Mouse (Mus musculus): ENCODE results near the gene Eftud2. TPM values are rescaled to one million over a fixed set of nuclear protein-coding genes. Genes with fewer than 3 reads are reported as not detected.

The Eftud2 gene
- polyA plus RNA-seq (2012; fragmentation: generic; extraction: Trizol) = 100 to 1,000 TPM; 148 to 318 TPM

DNA sequence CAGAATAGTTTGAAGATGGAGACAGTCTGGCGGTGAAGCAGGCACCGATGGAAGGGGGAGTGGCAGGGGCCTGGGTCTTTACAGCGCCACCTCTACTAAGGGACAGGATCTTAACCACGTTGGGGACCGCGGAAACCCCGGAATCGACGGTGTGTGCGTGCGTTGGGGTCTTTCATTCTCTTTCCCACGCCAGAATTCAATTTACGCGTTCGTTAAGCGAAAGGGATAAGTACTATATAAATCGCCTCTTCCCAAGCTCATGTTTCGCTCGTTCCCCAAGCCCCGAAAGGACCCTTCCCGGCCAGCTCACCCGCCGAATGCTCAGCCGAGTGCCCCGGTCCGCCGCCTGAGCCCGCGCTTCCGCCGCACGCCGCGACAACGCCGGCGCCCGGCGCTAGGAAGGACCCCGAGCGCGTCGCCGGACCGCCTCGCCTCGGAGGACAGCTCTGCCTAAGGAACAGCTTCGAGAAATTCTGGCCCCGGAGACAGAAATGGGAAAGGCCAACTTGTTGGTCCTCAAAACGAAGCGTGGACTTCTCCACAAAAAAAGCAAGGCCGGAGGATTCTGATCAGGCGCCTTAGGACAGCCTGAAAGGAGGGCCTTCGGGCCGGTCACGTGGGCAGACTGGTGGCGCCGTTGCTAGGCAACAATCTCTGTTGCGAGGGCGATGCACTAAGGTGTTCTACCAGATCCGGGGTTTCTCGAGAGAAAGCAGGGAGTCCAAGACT, at the start of gene Eftud2, which contains the start of gene Ccdc103:
Gene Eftud2, minus strand, starts transcription at position 401 of the 729 bp plus-strand sequence.
Gene Ccdc103, plus strand, starts transcription at position 620 of the 729 bp plus-strand sequence.

DNA sequence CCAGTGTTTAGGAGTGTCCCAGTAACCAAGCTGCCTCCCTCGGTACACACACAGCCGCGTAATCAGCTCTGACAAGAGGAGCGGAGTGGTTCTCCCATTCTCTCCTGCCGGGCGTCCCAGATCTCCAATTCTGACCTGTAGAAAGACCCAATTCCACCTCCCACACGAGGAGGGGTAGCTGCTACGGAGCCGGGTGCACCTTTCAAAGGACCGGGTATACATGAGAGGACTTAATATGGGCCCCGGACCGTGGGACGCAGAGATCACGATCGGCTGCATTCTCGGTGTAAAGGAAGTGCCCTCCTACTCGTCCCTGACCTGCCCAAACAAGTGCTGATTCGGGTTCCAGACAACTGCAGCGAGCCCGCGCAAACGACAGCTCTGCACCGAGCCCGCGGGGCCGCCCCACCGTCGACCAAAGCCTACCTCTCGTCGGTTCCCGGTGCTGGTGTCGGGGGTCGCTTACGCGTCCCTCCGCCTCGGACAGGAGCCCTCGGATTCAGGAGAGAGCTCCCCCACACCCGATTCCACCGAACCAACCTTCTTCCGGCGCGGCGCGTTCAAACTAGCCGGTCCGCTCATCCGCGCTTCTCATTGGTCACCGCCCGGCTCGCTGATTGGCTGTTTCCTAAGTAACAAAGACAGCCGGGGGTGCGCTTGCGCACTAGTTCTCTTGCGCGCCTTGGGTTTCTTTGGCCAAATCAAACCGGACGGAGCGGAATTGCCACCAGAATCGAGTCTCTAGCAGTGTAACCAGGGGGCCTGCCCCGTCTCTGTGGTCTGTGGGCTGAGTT, 44.0 kb upstream of the Eftud2 start, which contains the start of gene Kif18b:
Gene Kif18b, minus strand, starts transcription at position 568 of the 794 bp plus-strand sequence.

DNA sequence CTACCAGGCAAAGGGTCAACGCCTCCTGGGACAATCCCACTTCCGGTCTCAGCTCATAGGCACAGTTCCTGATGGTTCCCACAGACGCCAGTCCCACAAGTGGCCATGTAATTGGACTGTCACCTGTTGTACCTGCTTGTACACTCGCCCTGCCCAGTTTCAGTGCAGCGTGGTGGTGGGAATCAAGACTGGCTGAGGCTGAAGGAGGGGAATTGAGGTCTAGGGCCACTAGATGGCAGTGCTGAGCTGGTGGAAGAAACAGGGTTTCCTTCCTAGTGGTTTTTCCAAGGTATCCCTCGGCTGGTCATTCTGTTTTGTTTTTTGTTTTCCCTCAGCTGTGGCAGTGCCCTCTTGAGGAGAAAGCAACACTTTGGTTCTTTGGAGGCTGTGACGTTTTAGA, 20.0 kb upstream of the Eftud2 start, which contains the start of gene Gfap:
Gene Gfap, minus strand, starts transcription at position 150 of the 400 bp plus-strand sequence.

DNA sequence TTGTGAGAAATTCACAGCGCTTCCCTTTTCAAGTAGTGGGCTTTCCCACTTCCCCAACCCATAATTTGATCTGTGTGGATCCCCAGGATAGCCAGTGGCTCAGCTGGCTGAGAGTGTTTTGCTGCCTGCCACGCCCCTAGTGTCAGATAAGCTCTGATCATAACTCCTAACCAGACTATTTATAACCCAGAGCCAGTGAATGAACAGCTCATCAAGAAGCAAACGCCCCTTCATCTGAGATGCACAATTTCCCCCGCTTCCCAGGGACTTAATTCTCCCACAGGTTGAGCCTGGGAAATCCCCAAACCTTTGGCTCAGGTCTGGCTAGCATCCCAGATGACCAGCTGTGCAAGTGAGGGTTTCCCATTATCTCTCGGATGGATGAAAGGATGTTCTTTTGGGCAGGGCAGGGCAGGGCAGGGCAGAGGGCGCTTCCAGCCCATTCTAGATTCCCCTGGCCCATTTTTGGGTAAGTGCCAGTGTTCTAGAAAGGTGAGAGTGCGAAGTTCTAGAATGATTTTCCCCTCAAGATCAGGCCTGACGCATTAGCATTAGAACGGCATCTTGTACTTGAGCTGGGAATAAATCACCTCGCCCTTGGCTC, 3.9 kb upstream of the Eftud2 start, which contains the start of gene Fam187a:
Gene Fam187a, plus strand, starts transcription at position 554 of the 604 bp plus-strand sequence.

DNA sequence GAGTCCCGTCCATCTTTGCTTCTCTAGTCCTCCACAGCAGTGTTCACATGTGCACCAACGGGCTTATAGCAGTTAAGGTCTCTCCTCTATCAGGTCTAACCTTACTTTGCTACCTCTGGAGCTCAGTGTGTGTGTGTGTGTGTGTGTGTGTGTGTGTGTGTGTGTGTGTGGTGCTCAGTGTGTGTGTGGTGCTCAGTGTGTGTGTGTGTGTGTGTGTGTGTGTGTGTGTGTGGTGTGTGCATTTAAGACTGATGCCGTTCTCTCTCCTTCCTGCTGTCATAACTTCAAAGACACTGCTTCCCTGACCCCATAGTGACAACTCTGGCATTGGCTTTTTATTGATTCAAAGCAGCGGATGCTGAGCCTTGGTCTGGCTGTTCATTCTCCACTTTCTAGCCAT, 45.2 kb downstream of the Eftud2 start, which contains the start of gene Higd1b:
Gene Higd1b, plus strand, starts transcription at position 301 of the 400 bp plus-strand sequence.

DNA sequence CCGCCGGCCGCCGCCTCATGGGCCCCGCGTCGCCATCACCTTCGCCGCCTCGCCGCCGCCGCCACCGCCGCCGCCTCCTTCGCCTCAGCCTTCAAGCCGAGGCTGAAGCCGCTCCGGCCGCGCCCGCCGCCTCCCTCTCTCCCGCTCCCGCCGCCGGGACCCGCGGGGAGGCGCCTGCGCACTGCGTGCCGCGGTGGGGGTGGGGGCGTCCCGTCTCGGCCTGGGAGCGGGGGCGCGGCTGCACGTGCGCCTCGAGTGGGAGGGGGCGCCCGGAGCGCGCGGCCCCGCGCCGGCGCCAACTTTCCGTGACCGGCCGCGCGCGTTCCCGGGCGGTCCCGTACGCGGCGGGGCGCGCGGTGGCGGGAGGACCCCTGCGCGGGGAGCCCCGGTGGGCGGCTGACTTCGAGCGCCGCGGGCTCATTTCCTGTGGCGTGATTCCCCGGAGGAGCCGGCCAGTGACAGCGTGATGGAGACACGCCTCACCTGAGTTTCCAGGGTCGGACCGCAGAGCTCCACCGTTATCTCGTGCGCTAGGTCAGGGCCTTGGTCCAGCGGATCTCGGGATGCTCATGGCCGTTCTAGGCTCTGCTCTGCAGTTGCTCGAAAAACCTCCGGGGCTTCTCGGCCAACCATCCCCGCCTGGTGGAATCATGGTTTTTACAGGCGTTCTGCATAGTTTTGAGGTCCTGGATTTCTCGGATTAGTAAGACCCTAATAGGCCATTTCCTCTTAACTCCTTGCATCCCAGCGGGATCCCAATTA, 61.6 kb downstream of the Eftud2 start, which contains the start of gene Gjc1:
Gene Gjc1, minus strand, starts transcription at position 680 of the 762 bp plus-strand sequence.

Other genes starting within 250 kb of the Eftud2 start
- under 1 TPM in 1 of 2 experiments, not detected in 1; 0.02 TPM for gene Meioc, start 217.3 kb downstream of the Eftud2 start, polyA plus RNA-seq (2012; fragmentation: generic; extraction: Trizol)
- gene Ccdc43, start 183.2 kb downstream of the Eftud2 start, polyA plus RNA-seq (2012; fragmentation: generic; extraction: Trizol) = 10 to 100 TPM in 1 of 2 experiments, 1 to 10 TPM in 1; 5.4 to 15.4 TPM
- gene Adam11, start 119.5 kb downstream of the Eftud2 start, polyA plus RNA-seq (2012; fragmentation: generic; extraction: Trizol) = 1 to 10 TPM in 1 of 2 experiments, under 1 TPM in 1; 0.67 to 5.0 TPM
- 10 to 100 TPM in 1 of 2 experiments, 1 to 10 TPM in 1; 5.0 to 31.8 TPM for gene Gjc1, start 61.3 kb downstream of the Eftud2 start, polyA plus RNA-seq (2012; fragmentation: generic; extraction: Trizol)
- not detected for gene Higd1b, start 45.1 kb downstream of the Eftud2 start, polyA plus RNA-seq (2012; fragmentation: generic; extraction: Trizol)
- gene Ccdc103, start 219 bp upstream of the Eftud2 start, polyA plus RNA-seq (2012; fragmentation: generic; extraction: Trizol) = 1 to 10 TPM; 1.9 to 3.8 TPM
- gene Fam187a, start 4.2 kb upstream of the Eftud2 start, polyA plus RNA-seq (2012; fragmentation: generic; extraction: Trizol) = under 1 TPM; 0.02 to 0.04 TPM
- gene Gfap, start 19.9 kb upstream of the Eftud2 start, polyA plus RNA-seq (2012; fragmentation: generic; extraction: Trizol) = under 1 TPM; 0.05 to 0.38 TPM
- gene Kif18b, start 44.1 kb upstream of the Eftud2 start, polyA plus RNA-seq (2012; fragmentation: generic; extraction: Trizol) = 10 to 100 TPM; 23.2 to 40.7 TPM
- gene C1ql1, start 65.7 kb upstream of the Eftud2 start, polyA plus RNA-seq (2012; fragmentation: generic; extraction: Trizol) = not detected
- gene Nmt1, start 147.2 kb upstream of the Eftud2 start, polyA plus RNA-seq (2012; fragmentation: generic; extraction: Trizol) = 10 to 100 TPM; 70.6 to 88.9 TPM
- 100 to 1,000 TPM; 148 to 200 TPM for gene Dcakd, start 147.3 kb upstream of the Eftud2 start, polyA plus RNA-seq (2012; fragmentation: generic; extraction: Trizol)
- 10 to 100 TPM; 20.9 to 60.1 TPM for gene Plcd3, start 220.7 kb upstream of the Eftud2 start, polyA plus RNA-seq (2012; fragmentation: generic; extraction: Trizol)
- 10 to 100 TPM; 39.7 to 76.4 TPM for gene Acbd4, start 220.7 kb upstream of the Eftud2 start, polyA plus RNA-seq (2012; fragmentation: generic; extraction: Trizol)
- 10 to 100 TPM in 1 of 2 experiments, 1 to 10 TPM in 1; 9.2 to 53.2 TPM for gene Hexim1, start 235.2 kb upstream of the Eftud2 start, polyA plus RNA-seq (2012; fragmentation: generic; extraction: Trizol)

All from C3H10T1/2 (cell line).